In the genomic region with DNA sequence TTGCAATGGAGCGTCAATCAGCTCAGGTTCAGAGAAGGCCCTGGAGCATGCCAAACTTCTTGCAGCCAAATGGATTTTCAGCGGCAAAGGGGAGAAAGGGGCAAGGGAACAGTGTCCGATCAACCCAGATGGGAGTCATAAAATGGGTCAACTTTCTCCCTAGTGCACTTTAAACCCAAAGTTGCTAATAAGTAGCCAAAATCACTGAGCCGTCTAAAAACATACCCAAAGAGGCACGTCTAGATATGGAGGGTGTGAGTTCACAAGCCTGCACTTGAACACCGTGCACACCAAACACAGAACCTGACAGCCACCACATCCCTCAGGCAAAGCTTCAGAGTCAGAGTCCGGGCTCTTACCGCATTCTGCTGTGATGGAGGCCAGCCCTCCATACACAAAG, we compare ENCODE assay signal across 21 mouse cellular contexts. TPM values are rescaled to one million over a fixed set of nuclear protein-coding genes. Genes with fewer than 3 reads are reported as not detected.
DNase-seq lines count a peak whose midpoint lies in the region; ATAC-seq lines count a peak whose summit lies in the region.
"Had no signal": no experiment of that assay in that cellular context is flagged by ENCODE, and none has a peak within 500 bp of the region (broad histone marks: within the 10 kb centered on the region; RNA-seq: fewer than 3 reads in every experiment).

No protein-coding gene starts in this region.

- no peak overlapping the region for H3K9ac ChIP-seq in kidney, embryonic 14.5 days (ENCODE audit: low read depth, low read length)
- no peak overlapping the region for H3K9ac ChIP-seq in kidney, embryonic 15.5 days
- H3K9ac ChIP-seq: embryonic facial prominence, embryonic 15.5 days; heart, embryonic 12.5 days; hindbrain, embryonic 14.5 days had no signal

- H3K4me2 ChIP-seq in kidney, embryonic 14.5 days (replicated peaks; ENCODE audit: low read depth, low read length): no peak overlapping the region
- H3K4me2 ChIP-seq in kidney, embryonic 15.5 days: 0 out of 2 replicates have a peak overlapping the region, but pooled peaks have one; percentile 12
- H3K4me2 ChIP-seq: embryonic facial prominence, embryonic 15.5 days; heart, embryonic 12.5 days; hindbrain, embryonic 14.5 days had no signal

- 0 out of 2 replicates have a peak, but pooled peaks cover 5% of the 10 kb centered on the region for H3K4me1 ChIP-seq in kidney, embryonic 14.5 days (ENCODE audit: control insufficient read depth, insufficient read depth, low read length)
- H3K4me1 ChIP-seq in kidney, embryonic 15.5 days: peaks cover 37% of the 10 kb centered on the region
- H3K4me1 ChIP-seq: embryonic facial prominence, embryonic 15.5 days; forebrain, embryonic 10.5 days; hindbrain, embryonic 10.5 days had no signal

- DNase-seq in kidney, adult 11 months: peak; percentile 72
- peak; percentile 58 for DNase-seq in kidney, postnatal 14 days
- DNase-seq in cerebellum, adult 18-20 months: no peak
- no peak for DNase-seq in layer of hippocampus, postnatal 14 days (ENCODE audit: low spot score in 2 of 2)
- no peak for DNase-seq in urinary bladder, postnatal 4 days (ENCODE audit: low spot score in 2 of 2)
- DNase-seq: adrenal gland, postnatal 14 days; B cell, adult 2 months; cerebellum, adult 11-12 months; cerebellum, postnatal 10 days; embryo, embryonic 11 days; gastrocnemius, adult 2 months; gastrocnemius, postnatal 25 days had no signal

- no peak for ATAC-seq in kidney, embryonic 14.5 days (ENCODE audit: low FRiP score, low TSS enrichment)
- peak; percentile 34; the same call in 1 of the 2 replicates for ATAC-seq in kidney, embryonic 15.5 days (replicated peaks; ENCODE audit: low FRiP score)
- ATAC-seq: forebrain, embryonic 14.5 days had no signal

- no peaks in the 10 kb centered on the region for H3K9me3 ChIP-seq in kidney, embryonic 14.5 days (ENCODE audit: control insufficient read depth, low read length)
- H3K9me3 ChIP-seq in kidney, embryonic 15.5 days (replicated peaks): no peaks in the 10 kb centered on the region
- H3K9me3 ChIP-seq: embryonic facial prominence, embryonic 15.5 days; forebrain, embryonic 10.5 days; heart, embryonic 12.5 days; hindbrain, embryonic 10.5 days had no signal

- 0 out of 2 replicates have a peak, but pooled peaks cover 2% of the 10 kb centered on the region for H3K36me3 ChIP-seq in kidney, embryonic 14.5 days (ENCODE audit: control insufficient read depth, insufficient read depth, low read length)
- no peaks in the 10 kb centered on the region; the same call in 1 of the 2 replicates for H3K36me3 ChIP-seq in kidney, embryonic 15.5 days
- H3K36me3 ChIP-seq: embryonic facial prominence, embryonic 15.5 days had no signal

- 67% methylated on average over 8 of the region's 8 CpGs for WGBS in kidney, embryonic 14.5 days
- WGBS in kidney, embryonic 15.5 days: 64% methylated on average over 8 of the region's 8 CpGs

- no peak overlapping the region for H3K27ac ChIP-seq in kidney, embryonic 14.5 days (ENCODE audit: low read depth, low read length)
- peak overlapping the region; percentile 67 for H3K27ac ChIP-seq in kidney, embryonic 15.5 days
- H3K27ac ChIP-seq: embryonic facial prominence, embryonic 15.5 days; forebrain, embryonic 10.5 days; gastrocnemius, adult 2 months; hindbrain, embryonic 10.5 days; hindbrain, embryonic 14.5 days had no signal

- H3K27me3 ChIP-seq in kidney, embryonic 14.5 days (ENCODE audit: control insufficient read depth, insufficient read depth, low read length): no peaks in the 10 kb centered on the region
- H3K27me3 ChIP-seq in kidney, embryonic 15.5 days: no peaks in the 10 kb centered on the region
- H3K27me3 ChIP-seq: embryonic facial prominence, embryonic 15.5 days; heart, embryonic 12.5 days had no signal

- H3K4me3 ChIP-seq in kidney, embryonic 14.5 days (ENCODE audit: low read length): no peak overlapping the region
- no peak overlapping the region for H3K4me3 ChIP-seq in kidney, embryonic 15.5 days (replicated peaks)
- H3K4me3 ChIP-seq: embryonic facial prominence, embryonic 15.5 days; erythroblast, embryonic 14.5 days; forebrain, embryonic 10.5 days; gastrocnemius, adult 2 months; heart, embryonic 12.5 days; hindbrain, embryonic 10.5 days had no signal

RNA-seq across cellular contexts. Expression of gene Slc25a30, which starts 10.2 kb away (rescaled TPM):
- 8.1 and 9.6 TPM in 2 replicates for polyA plus RNA-seq in kidney, embryonic 14.5 days (2014; fragmentation: Nextera tagmentation; extraction: Ambion mirVana)
- 9.7 and 10.4 TPM in 2 replicates for polyA plus RNA-seq in kidney, embryonic 15.5 days (2015; fragmentation: Nextera tagmentation; extraction: Ambion mirVana)
- total RNA-seq in layer of hippocampus, postnatal 14 days (2021): 10 to 100 TPM; 10.5 to 15.2 TPM

RNA-seq across cellular contexts. Expression of gene Cog3, which starts 22.3 kb away (rescaled TPM):
- polyA plus RNA-seq in kidney, embryonic 14.5 days (2014; fragmentation: Nextera tagmentation; extraction: Ambion mirVana): 12.0 and 24.9 TPM in 2 replicates
- 21.2 and 21.6 TPM in 2 replicates for polyA plus RNA-seq in kidney, embryonic 15.5 days (2015; fragmentation: Nextera tagmentation; extraction: Ambion mirVana)
- 10 to 100 TPM; 22.9 to 24.8 TPM for total RNA-seq in layer of hippocampus, postnatal 14 days (2021)

Comparison
In these comparisons a context has a peak if more than half of its experiments do, and no peak if none do; other contexts are left out.
1. DNase-seq: peak in kidney, adult 11 months (single experiment) and kidney, postnatal 14 days (single experiment); none in cerebellum, adult 18-20 months (0 of 2), layer of hippocampus, postnatal 14 days (0 of 2) and urinary bladder, postnatal 4 days (0 of 2).